Mouse (Mus musculus) lung, postnatal 10 days (tissue): ENCODE measurements around the gene Ceacam16.
A peak's percentile ranks its signal among the peaks of the same experiment; 100 is the strongest.

ENCODE experiments used
- DNase-seq: peaks from one replicate; pipeline ENCODE4 v3.0.0; 2021

Ceacam16 gene

DNA sequence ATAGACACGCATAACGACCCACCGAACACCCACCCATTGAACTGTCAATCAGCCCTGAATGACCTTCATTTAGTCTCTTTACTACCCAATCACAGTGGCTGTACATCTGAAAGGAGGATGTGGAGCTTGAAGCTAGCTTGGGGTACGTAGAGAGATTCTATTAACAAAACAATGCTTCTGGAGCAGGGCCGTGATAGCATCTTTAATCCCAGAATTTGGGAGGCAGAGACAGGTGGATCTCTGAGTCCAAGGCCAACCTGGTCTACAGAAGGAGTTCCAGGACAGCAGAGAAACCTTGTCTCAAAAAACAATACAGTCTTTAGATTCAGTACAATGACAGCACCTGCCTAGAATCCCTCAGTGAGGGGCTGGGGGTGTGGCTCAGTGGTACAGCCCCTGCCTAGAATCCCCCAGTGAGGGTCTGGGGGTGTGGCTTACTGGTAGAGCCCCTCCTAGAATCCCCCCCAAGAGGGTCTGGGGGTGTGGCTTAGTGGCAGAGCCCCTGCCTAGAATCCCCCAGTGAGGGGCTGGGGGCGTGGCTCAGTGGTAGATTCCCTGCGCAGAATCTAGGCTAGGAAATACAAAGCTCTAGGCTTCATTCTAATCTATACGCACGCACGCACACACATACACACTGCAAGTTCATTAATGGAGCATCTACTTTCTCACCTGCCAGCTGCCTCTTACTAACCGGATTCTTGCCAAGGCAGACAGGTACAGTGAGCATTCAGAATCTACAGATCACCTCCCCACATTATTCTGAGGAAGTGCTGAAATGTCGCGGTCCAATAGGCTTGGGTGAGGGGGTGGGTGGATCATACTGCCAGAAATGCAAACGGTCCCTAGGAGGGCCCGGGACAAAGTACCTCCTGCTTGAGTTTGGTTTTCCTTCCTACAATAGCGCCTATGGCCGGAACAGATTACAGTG is 45.5 kb downstream of the Ceacam16 start:
- DNase-seq: no peak

DNA sequence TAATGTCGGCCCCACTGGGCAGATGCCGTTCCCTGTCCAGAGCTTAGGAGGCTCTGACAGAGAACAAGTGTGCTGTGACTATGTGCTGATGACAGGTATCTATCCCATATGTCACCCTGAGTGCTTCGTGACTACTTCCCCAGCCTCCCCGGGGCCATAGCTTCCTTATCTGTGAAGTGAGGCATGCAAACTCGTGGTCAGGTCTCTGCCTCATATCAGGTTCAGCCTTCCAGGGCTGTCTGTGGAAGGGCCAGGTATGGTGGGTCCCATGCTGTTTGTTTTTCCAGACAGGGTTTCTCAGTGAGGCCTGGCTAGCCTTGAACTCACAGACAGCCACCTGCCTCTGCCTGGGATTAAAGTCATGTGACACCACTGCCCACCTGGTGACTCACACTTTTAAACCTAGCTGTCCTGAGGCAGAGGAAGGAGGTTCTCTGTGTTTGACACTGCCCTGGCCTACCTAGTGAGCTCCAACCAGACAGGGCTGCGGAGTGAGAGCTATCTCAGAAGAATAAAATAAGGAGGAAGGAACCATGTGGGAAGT is 47.4 kb downstream of the Ceacam16 start:
- no peak for DNase-seq

DNA sequence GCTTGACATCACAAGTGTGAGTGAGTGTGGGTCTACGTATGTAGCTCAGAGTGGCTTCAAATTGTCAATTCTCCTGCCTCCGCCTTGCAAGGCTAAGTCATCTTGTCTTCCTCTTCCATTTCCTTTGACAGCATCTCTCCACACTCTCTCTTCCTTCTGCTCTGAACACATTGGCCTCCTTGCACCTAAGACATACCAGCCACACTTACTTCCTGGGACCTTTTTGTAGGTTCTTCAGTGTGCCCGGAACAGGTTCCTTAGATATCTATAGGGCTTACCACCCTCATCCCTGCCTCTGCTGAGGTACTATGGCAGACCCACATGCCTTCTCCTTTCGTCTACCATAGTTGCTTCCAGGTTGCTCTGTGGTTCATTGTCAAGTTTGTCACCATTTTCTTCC is 47.9 kb downstream of the Ceacam16 start:
- no peak for DNase-seq

GRCm38 (mm10) chr7:19811114-19811513 is 50.0 kb downstream of the Ceacam16 start:
- DNase-seq: peak; percentile 68

DNA sequence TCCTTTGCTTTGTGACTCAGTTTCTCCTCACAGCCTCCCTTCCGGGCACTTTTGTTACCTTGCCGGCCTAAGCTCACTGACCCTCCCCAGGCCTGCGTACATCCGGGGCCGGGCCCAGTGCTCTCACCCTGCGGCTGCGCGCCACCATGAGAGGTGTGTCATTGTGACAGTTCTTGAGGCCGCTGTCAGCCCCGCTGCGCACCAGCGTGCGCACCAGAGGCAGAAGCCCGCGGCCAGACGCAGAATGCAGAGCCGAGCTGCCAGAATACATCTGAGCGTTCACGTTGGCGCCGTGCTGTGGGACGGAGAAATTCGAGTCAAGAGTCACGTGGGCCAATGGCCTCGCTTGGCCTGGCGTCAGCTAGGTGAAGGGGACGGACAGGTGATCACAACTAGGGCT is 51.7 kb downstream of the Ceacam16 start:
- DNase-seq: no peak

- DNase-seq: no peak
Measured at GRCm38 (mm10) chr7:19806356-19806969, 54.6 kb downstream of the Ceacam16 start.

- DNase-seq: peak; percentile 84
Measured at GRCm38 (mm10) chr7:19802995-19803394, 58.1 kb downstream of the Ceacam16 start.
